Mouse (Mus musculus) embryo, embryonic 11 days (tissue): ENCODE measurements around the gene Mcat.
A peak's percentile ranks its signal among the peaks of the same experiment; 100 is the strongest.

Experiments used
- DNase-seq: peaks from one replicate; pipeline ENCODE4 v3.0.0-alpha.2; 2015

Gene Mcat

DNA sequence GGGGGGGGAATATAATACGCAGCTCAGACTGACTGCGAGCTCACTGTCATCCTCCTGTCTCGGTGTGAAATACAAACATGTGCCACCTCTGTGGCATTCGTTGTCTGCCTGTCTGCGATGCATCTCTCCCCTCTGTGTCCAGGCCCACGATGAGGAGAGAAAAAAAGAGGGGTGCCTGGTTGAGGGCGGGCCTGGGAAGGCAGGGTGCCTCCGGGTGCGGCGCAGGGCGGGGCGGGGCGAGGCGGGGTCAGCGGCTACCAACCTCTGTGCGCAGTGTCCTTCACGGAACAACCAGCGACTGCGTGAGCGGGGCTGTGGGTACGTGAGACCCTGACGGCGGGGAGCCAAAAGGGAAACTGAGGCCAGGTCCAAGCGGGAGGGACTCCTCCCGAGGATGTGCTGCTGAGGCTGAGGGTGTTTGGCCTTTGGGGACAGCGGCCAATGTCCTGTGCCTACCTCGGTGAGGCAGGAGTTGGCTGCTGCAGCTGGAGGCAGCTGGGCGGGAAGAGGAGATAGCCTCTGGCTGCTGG is at the start of gene Mcat, which contains the start of gene Tspo:
Mcat (minus strand) TSS at position 461 of the 530 bp plus-strand sequence.
Tspo (plus strand) TSS at position 266 of the 530 bp plus-strand sequence.
- no peak for DNase-seq

DNA sequence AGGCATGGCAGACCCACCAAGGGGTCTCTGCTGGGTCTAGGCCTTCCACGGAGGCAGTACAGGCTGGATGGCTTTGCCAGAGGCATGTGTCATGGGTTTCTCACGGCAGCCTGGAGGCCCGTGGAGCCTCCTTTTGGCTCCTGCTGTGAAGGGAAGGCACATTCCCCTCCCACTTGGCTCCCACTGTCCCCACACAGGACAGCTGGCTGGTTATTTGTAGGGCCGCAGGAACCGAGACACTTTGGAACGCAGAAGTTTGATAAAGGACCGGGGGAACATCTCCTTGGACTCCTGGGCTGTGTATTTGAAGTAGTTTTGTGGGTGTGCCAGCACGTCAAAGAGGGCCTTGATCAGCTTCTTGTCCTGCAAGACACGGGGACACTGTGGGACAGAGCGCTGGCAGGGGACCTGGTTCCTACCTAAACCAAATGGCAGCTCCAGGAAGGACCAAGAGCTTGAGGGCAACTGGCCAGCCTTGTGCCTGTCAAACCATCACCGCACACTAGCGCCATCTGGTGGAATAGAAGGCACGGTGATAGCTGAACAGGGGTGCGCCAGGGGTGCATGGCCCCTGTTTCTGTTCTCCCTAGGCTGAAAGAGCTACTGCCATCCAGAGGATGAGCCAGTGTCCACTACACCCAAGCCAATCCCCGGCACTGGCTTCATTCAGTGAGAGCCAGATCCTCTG is 43.7 kb upstream of the Mcat start:
- peak; percentile 76 for DNase-seq

DNA sequence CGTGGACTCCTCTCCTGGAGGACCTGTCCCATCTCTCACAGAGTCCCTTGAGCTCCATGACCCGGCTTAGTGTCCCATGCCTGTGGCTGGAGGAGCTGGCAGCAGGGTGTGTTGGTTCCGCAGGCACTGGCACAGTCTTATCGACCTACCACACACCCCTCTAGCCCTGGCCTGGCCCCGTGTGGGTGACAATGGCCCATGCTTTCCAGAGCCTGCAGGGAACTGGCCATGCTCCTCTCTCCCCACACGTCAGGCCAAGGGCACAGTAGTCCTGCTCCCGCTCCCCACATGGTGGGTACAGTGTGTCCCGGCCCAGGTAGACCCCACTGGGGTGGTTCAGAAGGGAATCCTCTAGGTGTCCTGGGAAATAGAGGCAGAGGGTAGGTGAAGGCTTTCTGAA is 43.1 kb upstream of the Mcat start:
- no peak for DNase-seq

DNA sequence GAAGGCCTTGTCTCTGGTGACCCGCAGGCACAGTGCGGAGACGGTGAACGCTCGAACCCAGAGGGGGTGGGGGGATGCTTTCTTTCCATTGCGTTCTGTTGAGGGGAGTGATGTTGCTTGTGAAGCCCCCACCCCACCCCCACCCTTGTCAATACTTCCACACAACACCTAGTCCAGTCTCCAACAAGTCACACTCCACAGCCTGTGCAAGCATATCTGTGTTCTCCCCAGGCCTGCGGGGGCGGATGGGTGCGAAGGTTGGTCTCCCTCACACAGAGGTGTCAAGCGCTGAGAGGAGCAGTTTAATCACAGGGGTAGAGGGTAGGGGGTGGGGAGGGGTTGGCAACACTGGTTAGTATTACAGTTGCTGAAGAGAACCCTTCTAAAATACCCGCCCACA is 42.6 kb upstream of the Mcat start:
- no peak for DNase-seq

DNA sequence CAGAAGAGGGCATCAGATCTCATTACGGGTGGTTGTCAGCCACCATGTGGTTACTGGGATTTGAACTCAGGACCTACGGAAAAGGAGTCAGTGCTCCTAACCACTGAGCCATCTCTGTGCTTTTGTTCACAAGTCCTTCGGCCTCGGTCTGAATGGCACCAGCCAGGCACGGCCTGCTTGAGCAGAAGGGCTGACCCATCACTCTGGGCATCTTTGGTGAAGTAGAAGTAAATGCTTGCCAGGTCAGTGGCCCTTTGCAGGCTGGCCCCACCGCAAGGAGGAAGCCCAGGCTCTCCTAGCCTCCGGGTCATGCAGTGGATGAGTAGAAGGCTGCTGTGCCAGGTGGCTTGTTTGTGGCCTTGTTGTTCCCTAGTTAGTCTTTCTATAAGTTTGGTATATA is 39.8 kb upstream of the Mcat start:
- no peak for DNase-seq

DNA sequence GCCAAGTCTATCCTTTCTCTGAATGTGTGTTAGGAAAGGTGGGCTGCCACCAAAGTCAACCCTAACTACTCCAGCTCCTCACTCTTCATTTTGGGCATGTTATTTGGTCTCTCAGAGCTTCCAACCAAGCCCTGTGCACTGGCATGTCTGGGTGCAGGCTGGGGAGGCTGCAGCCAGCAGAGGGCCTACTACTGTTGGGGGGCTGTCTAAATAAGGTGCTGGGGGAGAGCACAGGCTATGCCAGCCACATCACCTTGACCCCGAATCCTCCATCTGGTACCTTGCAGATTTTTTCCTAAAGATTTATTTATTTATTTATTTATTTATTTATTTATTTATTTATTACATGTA is 39.4 kb upstream of the Mcat start:
- no peak for DNase-seq

DNA sequence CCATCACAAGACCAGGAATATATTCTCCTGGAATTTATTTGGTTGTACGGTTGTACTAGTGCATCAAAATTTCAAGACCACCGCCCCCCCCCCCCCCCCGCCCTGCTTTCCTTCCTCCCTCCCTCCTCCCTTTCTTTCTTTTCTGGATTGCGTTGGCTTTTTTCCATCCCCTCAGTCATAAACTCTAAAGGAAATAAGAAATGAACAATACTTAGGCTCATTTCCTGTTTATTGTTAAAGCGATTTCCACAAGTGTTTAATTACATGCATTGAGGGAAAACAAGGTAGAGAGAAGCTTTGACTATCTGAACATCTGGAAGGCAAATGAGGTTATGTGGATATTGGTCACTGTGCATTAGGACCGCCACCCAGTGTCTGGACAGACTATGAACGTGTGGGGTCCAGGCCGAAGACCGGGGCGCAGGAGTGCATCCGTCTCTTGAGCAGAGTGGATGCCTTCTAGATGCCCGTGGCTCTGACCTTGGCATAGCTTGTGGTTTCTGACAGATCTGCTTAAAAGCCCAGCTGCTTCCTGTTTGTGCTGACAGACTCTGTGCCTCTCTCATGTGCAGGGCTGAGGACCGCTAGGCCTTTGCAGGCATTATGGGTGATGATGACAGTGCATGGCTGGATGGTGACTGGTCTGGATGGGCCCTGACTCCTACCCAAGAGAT is 38.9 kb upstream of the Mcat start:
- no peak for DNase-seq

DNA sequence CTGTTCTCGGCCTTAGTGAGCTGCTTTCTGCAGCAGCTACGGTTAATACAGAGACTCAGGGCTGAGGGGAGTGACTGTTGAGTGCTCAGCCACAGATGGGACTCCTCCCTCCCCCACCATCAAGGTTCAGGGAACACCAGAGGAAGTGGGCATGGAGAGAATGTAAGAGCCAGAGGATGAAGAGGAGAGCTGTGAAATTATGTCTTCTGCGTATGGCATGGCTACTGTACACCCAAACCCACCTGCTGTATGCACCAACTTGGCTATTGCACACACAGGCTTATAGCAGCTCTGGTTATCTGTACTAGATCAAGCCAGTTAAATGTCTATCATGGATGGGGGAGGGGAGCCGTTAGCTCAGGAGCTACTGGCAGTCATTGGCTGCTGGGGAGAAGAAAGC is 37.6 kb upstream of the Mcat start:
- no peak for DNase-seq

DNA sequence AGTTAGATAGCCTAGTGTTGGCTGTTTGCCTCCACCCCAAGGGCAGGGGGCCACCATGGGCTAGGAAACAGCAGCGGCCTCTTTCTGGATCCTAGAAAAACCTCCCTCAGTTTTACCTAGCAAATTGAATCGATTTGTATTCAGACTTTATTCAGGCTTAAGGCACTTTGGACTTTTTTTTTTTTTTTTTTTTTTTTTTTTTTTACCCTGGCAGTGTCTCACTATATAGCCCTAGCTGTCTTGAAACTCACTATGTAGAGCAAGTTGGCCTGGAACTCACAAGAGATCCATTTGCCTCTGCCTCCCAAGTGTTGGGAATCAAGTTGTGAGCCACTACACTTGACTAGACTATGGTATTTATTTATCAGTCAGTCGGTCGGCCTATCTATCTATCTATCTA is 33.2 kb upstream of the Mcat start:
- no peak for DNase-seq

DNA sequence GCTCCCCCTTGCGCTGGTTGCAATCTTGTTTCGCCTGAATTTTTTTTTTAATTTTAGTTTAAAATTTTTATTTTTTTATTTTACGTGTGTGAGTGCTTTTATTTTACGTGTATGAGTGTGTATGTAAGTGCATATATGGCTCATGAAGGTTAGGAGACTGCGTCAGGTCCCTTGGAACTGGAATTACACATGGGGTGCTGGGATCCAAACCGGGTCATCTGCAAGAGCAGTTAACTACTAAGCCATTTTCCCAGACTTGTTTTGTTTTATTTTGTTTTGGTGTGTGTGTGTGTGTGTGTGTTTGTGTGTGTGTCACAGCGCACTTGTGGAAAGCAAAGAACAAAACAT is 31.8 kb upstream of the Mcat start:
- DNase-seq = no peak

DNA sequence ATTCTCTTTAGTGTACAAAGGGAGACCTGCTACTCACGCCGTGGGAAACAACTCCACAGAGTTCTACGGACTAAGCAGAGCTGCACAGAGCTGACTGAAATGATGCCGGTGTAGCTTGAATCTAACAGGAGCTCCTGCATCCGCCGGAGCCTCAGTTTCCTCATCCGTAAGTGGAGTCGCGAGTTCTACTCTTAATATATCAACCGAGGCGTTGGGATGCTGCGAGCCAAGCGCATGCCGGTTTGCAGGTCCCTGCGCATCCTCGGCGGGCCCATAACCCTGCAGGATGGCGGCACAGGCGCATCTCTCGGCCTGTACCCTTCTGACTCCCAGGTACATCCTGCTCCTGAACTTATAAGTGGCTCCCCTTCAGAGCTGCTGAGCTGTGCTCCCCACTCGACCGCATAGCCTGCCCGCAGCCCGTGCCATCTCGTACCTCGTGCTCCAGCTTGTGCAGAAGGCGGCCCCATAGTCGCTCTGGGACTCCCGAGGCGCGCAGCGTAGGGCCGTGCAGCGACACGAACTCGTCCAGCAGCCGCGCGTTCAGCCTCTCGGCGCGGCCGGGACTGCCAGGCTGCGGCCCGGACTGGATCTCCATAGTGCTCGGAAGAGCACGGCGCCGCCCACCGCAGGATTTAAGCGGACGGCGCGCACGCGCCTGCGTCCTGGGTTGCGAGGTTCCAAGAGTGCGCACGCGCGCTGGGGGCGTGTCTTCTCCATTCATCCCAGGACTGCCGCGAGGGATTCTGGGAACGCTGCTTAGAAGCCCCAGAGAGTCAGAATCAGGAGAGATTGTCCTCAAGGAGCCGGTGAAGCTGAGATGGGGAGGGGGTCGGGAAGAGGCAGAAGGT is 31.2 kb upstream of the Mcat start, which contains the start of gene Ttll12:
Ttll12 (minus strand) TSS at position 645 of the 851 bp plus-strand sequence.
- peak; percentile 100 for DNase-seq

DNA sequence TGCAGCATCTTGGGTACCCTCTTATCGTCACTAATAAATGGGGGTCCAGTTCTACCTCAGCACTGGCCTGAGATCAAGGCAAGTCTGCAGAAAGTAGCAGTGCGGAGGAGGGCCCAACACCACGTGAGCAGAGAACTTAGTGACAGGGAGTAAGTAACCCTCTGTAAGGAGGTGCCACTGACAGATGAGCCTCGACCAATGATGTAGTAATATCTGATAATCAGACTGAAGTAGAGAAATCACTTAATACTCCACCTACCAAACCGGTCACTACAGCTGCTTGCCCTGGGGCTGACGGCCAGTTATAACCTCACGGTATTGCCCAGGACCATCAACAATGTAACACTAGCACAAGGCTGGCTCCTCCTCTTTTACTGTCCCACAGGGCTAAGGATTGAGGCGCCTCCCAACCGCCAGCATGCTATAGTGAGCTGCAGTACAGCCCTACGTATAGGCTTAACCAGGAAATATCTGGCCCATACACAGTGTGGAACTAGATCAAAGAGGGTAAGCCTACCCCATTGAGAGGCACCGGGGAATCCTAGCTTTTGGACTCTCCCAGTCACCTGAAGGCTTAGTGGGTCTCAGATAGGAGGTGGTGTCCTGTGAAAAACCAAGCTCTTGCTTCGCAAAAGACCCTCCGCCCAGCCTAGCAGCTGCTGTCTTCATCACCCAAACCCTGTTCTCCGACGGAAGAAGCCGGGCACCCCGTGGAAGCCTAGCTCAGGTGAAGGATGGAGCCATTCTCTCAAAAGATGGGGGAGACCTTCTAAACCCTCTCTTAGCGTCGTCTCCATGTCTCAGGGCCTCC is 30.3 kb upstream of the Mcat start:
- DNase-seq = peak; percentile 54

DNA sequence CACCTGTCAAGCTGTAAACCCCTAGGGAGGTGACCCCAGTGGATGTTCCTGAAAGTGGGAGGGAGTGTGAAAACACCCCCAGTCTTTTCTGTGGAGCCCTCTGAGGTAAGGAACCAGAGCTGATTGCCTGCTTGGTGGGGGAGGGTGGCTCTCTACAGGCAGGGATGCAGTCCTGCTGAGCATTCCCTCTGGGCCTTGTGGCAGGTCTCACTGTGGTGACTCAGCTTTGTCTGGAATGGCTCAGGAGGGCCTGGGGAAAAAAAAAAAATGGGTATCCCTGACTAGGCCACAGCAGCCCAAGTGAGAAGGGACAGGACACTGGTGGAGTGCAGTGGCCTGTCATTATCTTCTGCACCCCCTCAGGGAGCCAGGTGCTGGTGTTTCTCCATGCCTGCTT is 29.6 kb upstream of the Mcat start:
- DNase-seq = no peak

DNA sequence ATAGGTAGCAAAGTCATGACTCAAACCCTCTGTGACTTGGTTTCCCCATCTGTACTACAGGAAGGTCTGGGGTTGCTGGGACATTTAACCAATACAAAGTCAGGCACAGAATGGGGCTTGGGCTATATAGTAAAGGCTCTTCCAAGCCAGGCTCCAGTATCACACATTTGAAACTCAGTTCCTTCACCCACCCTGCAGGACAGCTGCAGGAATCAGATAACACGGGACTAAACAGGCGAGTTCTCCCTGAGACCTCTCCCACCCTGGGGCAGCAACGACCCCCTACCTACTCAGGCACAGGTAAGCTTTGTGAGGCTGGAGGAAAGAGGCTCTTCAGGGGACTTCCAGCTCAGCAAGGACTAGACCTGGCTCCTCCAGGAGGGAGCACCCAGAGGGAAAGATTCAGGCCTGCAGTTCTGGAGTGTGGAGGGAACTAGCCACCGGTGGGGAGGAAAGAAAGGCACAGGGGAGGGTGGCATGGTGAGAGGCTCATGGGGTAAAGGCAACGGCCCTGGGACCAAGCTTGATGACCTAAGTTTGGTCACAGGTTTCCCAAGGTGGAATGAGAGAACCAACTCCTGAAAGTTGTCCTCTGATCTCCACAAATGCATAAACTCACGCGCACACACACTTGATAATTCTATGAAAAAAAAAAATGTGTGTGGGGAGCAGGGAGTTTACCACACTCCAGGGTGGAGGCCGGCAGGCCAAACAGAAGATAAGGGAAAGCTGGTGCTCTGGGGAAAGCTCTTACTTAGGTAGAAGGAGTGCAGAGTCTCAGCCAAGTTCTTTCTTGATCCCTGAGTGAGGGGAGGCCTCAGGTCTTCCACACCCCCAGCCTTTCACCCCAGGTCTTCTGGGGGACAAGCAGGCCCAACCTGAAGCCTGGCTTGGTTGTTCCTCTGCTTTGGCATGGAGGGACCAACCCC is 28.9 kb upstream of the Mcat start:
- DNase-seq = no peak

DNA sequence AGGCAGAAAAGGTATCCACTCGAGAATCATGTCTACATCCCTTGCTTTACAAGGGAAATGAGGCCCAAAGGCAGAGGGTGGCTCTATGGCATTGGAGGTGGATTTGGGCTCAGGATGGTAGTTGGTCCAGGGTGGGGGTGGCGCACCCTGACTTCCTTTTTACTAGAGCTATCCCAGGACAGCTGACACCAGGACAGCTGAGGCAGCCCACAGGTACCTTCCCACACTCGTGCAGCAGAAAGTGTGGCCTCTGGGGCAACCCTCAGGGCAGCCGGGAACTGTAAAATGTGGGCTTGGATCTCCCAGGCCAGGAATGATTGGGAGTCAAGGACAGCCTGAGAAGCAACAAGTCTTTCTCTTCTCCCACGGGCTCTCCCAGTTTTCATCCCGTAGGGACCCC is 28.2 kb upstream of the Mcat start:
- no peak for DNase-seq

DNA sequence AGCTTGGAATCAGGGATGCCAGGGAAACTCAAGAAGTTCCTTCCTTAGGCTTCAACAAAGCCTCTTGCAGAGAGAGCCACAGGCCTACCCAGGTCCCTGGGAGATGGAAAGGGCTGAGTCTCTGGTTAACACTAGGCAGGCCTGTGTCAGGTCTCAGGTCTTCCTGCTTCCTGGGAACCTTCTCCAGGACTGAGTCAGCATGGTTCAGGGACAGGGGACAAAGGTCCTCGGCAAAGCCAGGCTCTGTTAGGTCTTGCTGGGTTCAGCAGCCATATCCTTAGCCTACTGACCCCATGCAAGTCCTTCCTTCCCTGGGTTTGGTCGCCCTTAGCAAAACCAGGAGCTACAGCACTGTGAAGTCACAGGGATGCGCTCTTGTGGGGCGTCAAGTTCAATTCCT is 27.3 kb upstream of the Mcat start:
- no peak for DNase-seq

DNA sequence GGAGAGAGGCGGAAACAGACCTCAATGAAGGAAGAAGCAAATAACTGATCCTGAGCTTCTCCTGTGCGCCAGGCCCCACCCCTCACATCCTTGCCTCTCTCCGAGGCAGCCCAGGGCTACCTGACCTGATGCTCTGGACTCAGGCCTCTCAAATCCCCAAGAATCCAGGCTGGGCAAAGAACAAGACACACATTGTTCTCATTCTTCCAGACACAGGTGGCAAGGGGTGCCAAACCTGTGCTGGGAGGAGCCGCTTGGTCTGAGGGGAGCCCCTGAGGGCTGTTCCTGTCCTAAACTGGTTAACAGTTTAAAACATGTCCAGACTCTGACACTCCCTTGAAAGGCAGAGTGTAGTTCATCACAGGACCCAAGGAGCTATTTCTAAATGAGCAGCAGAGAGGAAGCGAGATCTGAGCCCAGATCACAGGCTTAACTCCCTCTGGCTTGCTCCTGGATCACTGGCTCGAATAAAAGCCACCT is 21.2 kb upstream of the Mcat start:
- DNase-seq = no peak

DNA sequence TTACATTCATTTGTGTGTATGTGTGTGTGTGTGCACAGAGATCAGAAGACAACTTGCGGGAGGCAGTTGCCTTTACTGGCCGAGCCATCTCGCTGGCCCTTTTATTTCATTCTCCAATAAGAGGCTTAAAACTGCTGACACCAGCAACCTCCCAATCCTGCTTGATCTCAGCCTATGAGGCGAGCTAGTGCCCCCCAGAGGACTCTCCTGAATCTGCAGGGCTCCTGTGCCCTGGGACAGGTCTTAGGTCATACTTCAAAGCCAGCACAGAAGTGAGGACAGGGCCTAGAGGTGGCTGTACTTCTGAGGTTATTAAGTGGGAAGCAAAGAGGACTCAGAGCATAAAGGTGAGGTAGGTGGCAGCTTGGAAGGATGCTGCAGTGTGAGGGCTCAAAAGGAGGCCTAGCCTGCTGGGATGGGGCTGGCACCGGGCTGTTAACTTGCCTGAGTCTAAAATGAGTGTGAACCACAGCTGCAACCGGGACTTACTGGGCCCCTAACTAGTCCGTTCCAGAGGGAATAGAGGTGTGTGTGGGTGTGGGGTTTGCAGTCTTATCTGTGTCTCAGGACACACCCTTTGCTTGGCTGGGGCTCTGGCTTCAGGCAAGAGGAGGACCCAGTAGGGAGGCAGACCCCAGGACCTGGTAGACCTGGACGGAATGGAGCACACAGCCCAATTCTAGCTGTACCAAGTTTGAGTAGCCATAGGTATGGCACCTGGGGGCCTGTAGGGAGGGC is 20.0 kb upstream of the Mcat start:
- peak; percentile 59 for DNase-seq

DNA sequence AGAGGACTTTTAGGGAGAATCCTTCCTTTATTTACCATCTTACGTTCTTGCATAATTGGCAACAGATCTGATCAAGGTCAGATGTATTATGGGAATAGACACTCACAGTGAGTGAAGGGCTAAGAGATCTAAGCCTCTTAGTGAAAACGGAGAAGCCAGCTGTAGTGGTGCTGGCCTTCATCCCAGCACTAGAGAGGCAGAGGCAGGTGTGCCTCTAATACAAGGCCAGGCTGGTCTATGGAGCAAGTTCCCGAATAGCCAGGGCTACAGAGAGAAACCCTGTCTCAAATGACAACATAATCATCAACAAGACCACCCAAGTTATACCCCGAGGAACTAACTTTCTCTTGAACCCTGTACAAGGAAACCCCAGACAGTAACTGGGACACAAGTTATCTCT is 19.3 kb upstream of the Mcat start:
- no peak for DNase-seq

DNA sequence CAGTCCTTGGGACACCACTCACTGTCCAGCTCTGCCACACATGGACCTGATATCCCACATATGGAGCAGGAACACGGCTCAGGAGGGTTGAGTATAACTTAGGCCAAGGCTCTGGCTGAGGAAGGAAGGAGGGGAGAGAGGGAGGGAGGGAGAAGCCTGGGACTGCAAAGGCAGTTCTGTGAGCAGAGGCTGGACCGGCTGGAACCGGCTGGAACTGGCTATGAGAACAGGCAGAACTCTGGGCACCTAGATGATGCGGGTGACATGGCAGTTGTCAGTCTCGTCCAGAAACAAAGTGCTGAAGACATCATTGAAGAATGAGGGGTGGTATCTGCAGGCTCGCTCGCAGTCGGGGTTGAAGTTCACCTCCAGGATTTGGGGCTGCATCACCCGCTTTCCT is 13.1 kb upstream of the Mcat start:
- DNase-seq = no peak

DNA sequence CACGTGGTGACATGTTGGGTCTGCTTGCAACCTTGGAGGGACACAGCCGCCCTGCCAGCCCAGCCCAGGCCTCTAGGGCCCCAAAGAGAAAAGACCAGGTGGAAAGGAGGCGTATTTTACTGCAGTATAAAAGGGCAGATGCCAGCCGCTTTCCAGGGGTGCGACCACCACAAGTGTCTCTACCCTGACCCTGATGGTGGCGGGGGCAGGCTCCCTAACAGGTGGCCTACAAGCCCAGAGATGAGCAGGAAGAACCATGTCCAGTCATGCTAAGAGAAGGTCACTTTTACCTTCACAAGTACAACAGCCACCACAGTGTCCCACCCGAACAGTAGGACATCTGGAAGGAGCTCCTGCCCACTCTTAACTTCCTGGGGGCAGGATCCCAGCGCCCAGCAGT is 12.0 kb upstream of the Mcat start:
- DNase-seq = no peak
